Mouse (Mus musculus) midbrain, embryonic 14.5 days (tissue): ENCODE results near the gene Fbxl5. TPM values are rescaled to one million over a fixed set of nuclear protein-coding genes. Genes with fewer than 3 reads are reported as not detected.

Source experiments
- ATAC-seq: fragments of 200-750 bp; cut with Nextera tagmentation; 2 replicates; pipeline ENCODE4 v1.8.0; 2017; ENCODE audit warnings: moderate number of reproducible peaks, moderate library complexity; ENCODE audit not compliant: low FRiP score, low TSS enrichment
- DNase-seq: peaks from one replicate; pipeline ENCODE4 v3.0.0-alpha.2; 2015
- H3K27ac ChIP-seq: fragments of 300-500 bp; sonication (generic); replicated peaks from 2 replicates; pipeline ENCODE4 v1.5.1; 2014; ENCODE audit warnings: mild to moderate bottlenecking, low read depth, low read length, moderate library complexity
- H3K27me3 ChIP-seq: fragments of 300-500 bp; sonication (generic); 2 replicates; pipeline ENCODE4 v1.6.1; 2014; ENCODE audit warnings: low read length, control low read depth, mixed read lengths; ENCODE audit not compliant: control insufficient read depth, insufficient read depth
- H3K36me3 ChIP-seq: fragments of 300-500 bp; sonication (generic); 2 replicates; pipeline ENCODE4 v1.6.1; 2014; ENCODE audit warnings: low read length, control low read depth; ENCODE audit not compliant: control insufficient read depth, insufficient read depth
- H3K4me1 ChIP-seq: fragments of 300-500 bp; sonication (generic); 2 replicates; pipeline ENCODE4 v1.6.1; 2014; ENCODE audit warnings: mild to moderate bottlenecking, antibody characterized with exemption, low read length, control low read depth; ENCODE audit not compliant: control insufficient read depth, insufficient read depth
- H3K4me2 ChIP-seq: fragments of 300-500 bp; sonication (generic); 2 replicates; pipeline ENCODE4 v1.6.1; 2014; ENCODE audit warnings: mild to moderate bottlenecking, low read length, moderate library complexity
- H3K4me3 ChIP-seq: fragments of 300-500 bp; sonication (generic); replicated peaks from 2 replicates; pipeline ENCODE4 v1.5.1; 2014; ENCODE audit warnings: low read depth, low read length
- H3K9ac ChIP-seq: fragments of 300-500 bp; sonication (generic); replicated peaks from 2 replicates; pipeline ENCODE4 v1.6.1; 2014; ENCODE audit warnings: mild to moderate bottlenecking, low read length, moderate library complexity
- H3K9me3 ChIP-seq: fragments of 300-500 bp; sonication (generic); 2 replicates; pipeline ENCODE4 v1.6.1; 2016; ENCODE audit warnings: low read length, control low read depth, mixed read lengths; ENCODE audit not compliant: control insufficient read depth
- WGBS: fragments of 180-500 bp; shearing (Covaris S2); extraction: QIAGEN DNeasy Blood & Tissue Kit; methylation state at CpG from one replicate; pipeline ENCODE4 v1.1.7; 2014; 5-methylcytosine and 5-hydroxymethylcytosine counted together
- polyA plus RNA-seq: library from polyadenylated mRNA; unstranded; fragments of >200 nt; fragmentation: Nextera tagmentation; extraction: Ambion mirVana; gene quantifications from 2 replicates; pipeline ENCODE4 v1.2.1, GENCODE M21; 2014

Fbxl5 gene
- polyA plus RNA-seq, 1 experiment from 2014 or later, result 102 TPM

DNA sequence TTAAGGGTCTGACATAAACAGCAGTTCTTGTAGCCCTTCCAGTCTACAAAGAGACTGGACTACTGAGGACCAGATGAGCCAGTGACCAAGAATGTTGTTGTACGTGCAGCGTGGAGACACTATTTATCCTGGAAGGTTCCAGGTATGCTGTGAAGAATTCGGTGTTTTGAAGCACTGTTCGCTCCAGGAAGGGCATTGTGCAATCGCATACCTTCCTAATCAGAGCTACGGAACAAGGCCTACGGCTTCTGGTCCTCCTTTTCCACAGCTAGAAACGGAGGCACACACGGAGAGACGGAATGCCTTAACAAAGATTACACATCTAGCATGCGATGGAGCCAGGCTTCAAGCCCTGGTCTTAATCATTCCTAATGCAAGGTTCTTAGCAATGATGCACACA lies 653 bp downstream of the Fbxl5 start:
- Histone ChIP-seq H3K4me2 (no peak overlapping the region), H3K9ac (no peak overlapping the region), H3K27me3 (no peaks in the 10 kb centered on the region), H3K4me1 (no peaks in the 10 kb centered on the region), H3K27ac (no peak overlapping the region), H3K9me3 (no peaks in the 10 kb centered on the region), H3K4me3 (no peak overlapping the region), H3K36me3 (no peaks in the 10 kb centered on the region)
- 94% methylated on average over 11 of the region's 11 CpGs for WGBS
- no peak for ATAC-seq
- no peak for DNase-seq

DNA sequence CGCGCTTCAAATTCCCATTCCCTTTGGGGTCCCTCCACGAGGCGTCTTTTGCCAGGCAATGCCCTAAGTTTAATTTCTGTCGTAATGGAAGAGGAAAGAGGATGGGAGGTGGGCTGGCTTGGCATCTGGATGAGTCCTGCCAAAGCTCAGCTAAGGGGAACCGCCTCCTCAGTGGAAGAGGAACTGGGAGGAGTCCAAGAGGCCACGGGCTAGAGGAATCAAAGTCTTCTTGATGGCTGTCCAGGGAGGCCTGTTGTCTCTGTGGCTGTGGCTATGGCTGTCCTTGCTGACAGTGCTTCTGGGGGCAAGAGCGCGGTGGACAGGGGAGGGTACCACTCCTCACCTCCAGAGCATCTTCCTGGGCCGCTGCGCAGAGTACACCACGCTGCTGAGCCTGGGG lies 2.7 kb downstream of the Fbxl5 start, which contains the start of gene Bst1:
Bst1 (plus strand) TSS at position 191 of the 400 bp plus-strand sequence.
- DNase-seq (no peak), ATAC-seq (no peak)
- WGBS, result 47% methylated on average over 12 of the region's 12 CpGs
- H3K4me2 ChIP-seq, result no peak within 1 kb of the TSS
- no peaks in the 10 kb centered on the region for H3K4me1 ChIP-seq
- no peak within 1 kb of the TSS for H3K9ac ChIP-seq
- H3K9me3 ChIP-seq, result no peaks in the 10 kb centered on the region
- H3K4me3 ChIP-seq, result no peak within 1 kb of the TSS
- H3K27ac ChIP-seq, result no peak within 1 kb of the TSS
- no peaks in the 10 kb centered on the region for H3K27me3 ChIP-seq
- H3K36me3 ChIP-seq, result no peaks in the 10 kb centered on the region

DNA sequence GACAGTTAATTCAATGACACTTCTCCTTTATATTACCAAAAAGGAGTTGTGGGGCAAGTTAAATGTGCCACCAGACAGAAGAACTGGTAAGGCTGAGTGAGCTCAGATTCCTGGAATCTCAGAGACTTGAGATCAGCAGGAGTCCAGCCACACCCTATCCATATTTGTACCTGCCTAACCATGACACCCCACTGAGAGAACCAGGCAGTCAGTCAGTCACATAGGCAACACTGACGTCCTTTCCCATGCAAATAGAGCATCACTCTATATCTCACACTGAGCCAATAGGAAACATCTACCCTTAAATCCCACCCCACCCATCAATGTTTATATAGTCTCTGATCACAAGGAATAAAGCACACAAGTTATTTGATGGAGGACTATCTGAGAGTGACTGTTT lies 5.7 kb downstream of the Fbxl5 start:
- H3K36me3 ChIP-seq, result no peaks in the 10 kb centered on the region
- H3K27ac ChIP-seq, result no peak overlapping the region
- H3K9me3 ChIP-seq, result no peaks in the 10 kb centered on the region
- no peak overlapping the region for H3K9ac ChIP-seq
- H3K4me2 ChIP-seq, result no peak overlapping the region
- no peaks in the 10 kb centered on the region for H3K4me1 ChIP-seq
- ATAC-seq (no peak), DNase-seq (no peak)
- no peak overlapping the region for H3K4me3 ChIP-seq
- WGBS, result 51% methylated on average over 1 of the region's 1 CpGs
- H3K27me3 ChIP-seq, result no peaks in the 10 kb centered on the region

DNA sequence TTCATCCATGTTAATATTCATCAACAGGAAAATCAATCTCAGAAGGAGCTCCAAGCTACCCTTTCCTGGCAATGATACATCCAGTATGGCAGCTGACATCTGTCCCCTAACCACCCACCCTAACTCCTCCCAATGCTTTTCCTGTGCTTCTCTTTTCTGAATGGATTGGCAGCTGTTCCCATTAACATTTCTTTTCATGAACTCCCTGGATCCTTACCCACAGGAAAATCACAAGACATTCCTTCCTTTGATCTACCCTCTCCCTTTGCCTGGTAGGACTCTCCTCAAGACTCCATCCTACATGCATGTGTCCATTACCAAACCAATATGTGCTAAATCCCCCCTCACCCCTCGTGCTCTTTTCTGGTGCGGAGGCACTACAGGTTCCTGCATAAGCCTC lies 6.9 kb downstream of the Fbxl5 start:
- Histone ChIP-seq H3K4me3 (no peak overlapping the region), H3K4me2 (no peak overlapping the region), H3K4me1 (no peaks in the 10 kb centered on the region), H3K36me3 (no peaks in the 10 kb centered on the region), H3K9me3 (no peaks in the 10 kb centered on the region), H3K27ac (no peak overlapping the region), H3K9ac (no peak overlapping the region), H3K27me3 (no peaks in the 10 kb centered on the region)
- DNase-seq (no peak), ATAC-seq (no peak)
- 83% methylated on average over 2 of the region's 2 CpGs for WGBS

DNA sequence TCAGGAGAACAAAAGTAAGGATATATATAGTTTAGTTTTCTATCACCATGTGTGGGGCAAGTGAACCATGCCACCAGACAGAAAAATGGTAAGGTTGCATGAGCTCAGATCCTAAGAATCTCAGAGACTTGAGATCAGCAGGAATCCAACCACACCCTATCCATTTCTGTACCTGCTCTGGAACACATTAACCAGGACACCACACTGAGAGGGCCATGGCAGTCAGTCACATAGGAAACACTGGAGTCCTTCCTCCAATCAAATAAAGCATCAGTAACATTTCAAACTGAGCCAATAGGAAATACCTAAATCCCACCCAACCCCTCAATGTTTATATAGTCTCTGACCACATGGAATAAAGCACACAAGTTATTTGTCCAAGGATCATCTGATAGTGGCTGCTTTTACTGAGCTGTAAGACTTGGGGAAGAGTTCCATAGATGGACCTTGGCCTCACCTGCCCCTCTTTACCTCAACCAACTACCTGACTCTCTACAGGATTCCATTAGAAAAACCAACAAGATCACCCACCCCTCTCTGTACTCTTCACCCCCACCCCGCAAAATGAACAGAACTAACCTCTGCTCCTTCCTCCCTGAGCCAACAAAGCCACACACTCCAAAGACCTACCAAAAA lies 10.9 kb downstream of the Fbxl5 start:
- H3K9ac ChIP-seq, result no peak overlapping the region
- H3K4me2 ChIP-seq, result no peak overlapping the region
- no peaks in the 10 kb centered on the region for H3K36me3 ChIP-seq
- WGBS, result 90% methylated on average over 1 of the region's 1 CpGs
- DNase-seq, result no peak
- H3K4me1 ChIP-seq, result 0 out of 2 replicates have a peak, but pooled peaks cover 3% of the 10 kb centered on the region
- no peak overlapping the region for H3K4me3 ChIP-seq
- no peak overlapping the region for H3K27ac ChIP-seq
- no peak for ATAC-seq
- no peaks in the 10 kb centered on the region for H3K27me3 ChIP-seq
- no peaks in the 10 kb centered on the region for H3K9me3 ChIP-seq

DNA sequence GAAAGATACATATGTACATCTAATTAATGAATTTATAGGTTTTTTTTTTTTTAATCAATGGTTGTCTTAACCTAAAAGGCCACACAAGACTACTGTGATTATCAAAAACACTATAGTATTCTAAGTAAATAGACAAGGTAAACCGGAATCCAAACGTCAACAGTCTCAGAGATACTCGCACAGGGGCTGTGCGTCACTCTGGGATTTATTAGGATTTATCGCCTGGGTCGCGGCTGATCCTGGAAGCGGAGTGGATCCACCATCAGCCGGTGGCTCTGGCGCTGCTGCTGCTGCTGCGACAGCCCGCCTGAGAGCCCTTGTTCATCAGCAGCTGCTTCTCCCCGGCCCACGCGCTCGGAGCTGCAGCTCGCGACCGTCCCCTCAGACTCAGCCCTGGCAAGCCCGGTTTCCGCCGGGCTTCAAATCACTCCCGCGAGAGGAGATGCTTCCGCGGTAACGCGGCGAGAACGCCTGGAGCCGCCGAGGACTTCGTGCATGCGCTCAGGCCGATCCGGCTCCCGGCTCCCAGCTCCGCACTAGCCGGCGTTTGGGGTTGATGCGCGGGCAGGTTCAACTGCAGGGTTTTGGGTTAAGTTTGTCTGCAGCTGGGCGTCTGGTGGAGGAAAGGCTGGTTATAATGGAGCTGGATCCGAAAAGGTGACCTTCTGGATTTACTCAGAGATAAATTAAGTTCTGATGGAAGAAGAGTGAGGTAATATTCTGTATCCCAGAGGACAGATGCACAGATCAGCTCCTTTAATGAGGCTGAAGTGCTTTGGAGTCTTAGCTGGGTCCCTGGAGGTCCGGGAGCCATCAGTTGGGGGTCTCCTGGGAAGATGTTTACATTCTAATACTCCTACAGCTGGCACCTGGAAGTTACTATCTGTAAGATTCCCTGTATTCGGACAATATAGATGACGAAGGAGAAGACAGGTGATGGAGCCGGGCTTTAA lies 13.4 kb downstream of the Fbxl5 start:
- no peaks in the 10 kb centered on the region for H3K36me3 ChIP-seq
- H3K4me2 ChIP-seq, result peak overlapping the region; percentile 70
- peak overlapping the region; percentile 73 for H3K9ac ChIP-seq
- 0 out of 2 replicates have a peak, but pooled peaks cover 3% of the 10 kb centered on the region for H3K4me1 ChIP-seq
- WGBS, result 5% methylated on average over 48 of the region's 48 CpGs
- H3K27me3 ChIP-seq, result no peaks in the 10 kb centered on the region
- H3K4me3 ChIP-seq, result peak overlapping the region; percentile 48
- ATAC-seq, result peak; percentile 95
- no peaks in the 10 kb centered on the region for H3K9me3 ChIP-seq
- peak overlapping the region; percentile 89 for H3K27ac ChIP-seq
- peak; percentile 94 for DNase-seq

DNA sequence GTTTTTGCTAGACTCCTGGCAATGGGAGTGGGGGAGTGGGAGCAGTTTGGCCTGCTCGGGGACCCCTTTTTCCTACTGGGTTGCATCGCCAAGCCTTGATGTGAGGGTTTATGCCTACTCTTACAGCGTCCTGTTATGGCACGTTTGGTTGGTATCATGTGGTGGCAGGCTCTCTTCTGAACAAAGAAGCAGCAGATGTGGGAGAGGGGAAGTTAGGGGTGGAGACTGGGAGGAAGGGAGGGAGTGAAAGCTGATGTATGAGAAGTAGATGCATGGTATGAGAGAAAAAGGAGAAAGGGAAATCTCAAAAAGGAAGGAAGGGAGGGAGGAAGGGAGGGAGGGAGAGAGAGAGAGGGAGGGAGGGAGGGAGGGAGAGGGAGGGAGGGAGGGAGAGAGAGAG lies 14.5 kb downstream of the Fbxl5 start:
- no peaks in the 10 kb centered on the region for H3K27me3 ChIP-seq
- H3K4me1 ChIP-seq, result 0 out of 2 replicates have a peak, but pooled peaks cover 3% of the 10 kb centered on the region
- no peak overlapping the region for H3K9ac ChIP-seq
- no peak overlapping the region for H3K27ac ChIP-seq
- no peak overlapping the region for H3K4me3 ChIP-seq
- H3K36me3 ChIP-seq, result no peaks in the 10 kb centered on the region
- no peak overlapping the region for H3K4me2 ChIP-seq
- ATAC-seq (no peak), DNase-seq (no peak)
- no peaks in the 10 kb centered on the region for H3K9me3 ChIP-seq
- 84% methylated on average over 4 of the region's 4 CpGs for WGBS

DNA sequence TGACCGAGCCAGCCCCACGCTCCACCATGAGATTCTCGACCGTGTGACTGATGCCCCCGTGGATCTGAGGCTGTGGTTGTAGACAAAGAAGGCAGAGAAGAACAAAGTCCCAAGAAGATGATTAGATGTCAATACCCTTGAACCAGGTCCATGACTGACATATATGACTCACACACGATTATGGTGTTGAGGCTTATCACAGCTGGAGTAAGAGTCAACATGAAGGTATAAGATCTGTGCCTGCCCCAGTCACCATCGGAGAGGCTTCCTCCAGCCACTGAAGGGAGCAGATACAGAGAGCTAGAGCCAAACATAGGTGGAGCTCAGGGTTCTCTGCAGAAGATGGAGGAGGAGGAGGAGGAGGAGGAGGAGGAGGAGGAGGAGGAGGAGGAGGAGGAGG lies 15.1 kb downstream of the Fbxl5 start:
- Histone ChIP-seq H3K36me3 (no peaks in the 10 kb centered on the region), H3K27me3 (no peaks in the 10 kb centered on the region), H3K27ac (no peak overlapping the region), H3K9me3 (no peaks in the 10 kb centered on the region), H3K9ac (no peak overlapping the region), H3K4me1 (0 out of 2 replicates have a peak, but pooled peaks cover 3% of the 10 kb centered on the region), H3K4me3 (no peak overlapping the region), H3K4me2 (no peak overlapping the region)
- ATAC-seq (no peak), DNase-seq (no peak)
- WGBS, result 93% methylated on average over 7 of the region's 7 CpGs
